Mouse (Mus musculus) adrenal gland, postnatal 14 days (tissue): ENCODE data around the gene Nucb2. TPM values are rescaled to one million over a fixed set of nuclear protein-coding genes. Genes with fewer than 3 reads are reported as not detected.
A peak's percentile ranks its signal among the peaks of the same experiment; 100 is the strongest.

Experiments used
- DNase-seq: peaks from one replicate; pipeline ENCODE4 v3.0.0; 2021; ENCODE audit warnings: mixed read lengths
- total RNA-seq: library from RNA; stranded (reverse); gene quantifications from 2 replicates; pipeline ENCODE4 v1.2.3, GENCODE M21; 2021

The Nucb2 gene
- total RNA-seq, 1 experiment from 2014 or later = 22.6 TPM

GRCm38 (mm10) chr7:116519805-116520204 is 15.6 kb downstream of the Nucb2 start:
- DNase-seq = peak; percentile 19

DNA sequence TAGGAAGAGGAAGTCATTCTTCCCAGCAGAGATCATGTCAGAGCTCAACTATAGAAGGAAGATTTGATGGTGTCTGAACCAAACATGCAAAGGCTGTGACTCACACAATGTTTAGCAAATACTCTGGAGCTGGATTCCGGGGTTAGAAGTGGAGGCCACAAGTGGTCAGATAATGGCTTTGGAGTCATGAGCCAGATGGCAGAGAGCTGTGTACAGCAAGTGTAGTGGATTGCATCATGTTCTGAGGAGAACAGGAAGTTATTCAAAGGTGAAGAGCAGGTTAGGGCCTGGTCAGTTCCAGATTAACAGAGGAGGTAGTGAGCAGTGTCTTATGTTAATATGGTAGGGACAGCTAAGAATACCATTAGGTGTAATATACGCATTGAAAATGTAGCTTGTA is 20.4 kb downstream of the Nucb2 start:
- DNase-seq = peak; percentile 21

GRCm38 (mm10) chr7:116529793-116530192 is 25.6 kb downstream of the Nucb2 start:
- no peak for DNase-seq

DNA sequence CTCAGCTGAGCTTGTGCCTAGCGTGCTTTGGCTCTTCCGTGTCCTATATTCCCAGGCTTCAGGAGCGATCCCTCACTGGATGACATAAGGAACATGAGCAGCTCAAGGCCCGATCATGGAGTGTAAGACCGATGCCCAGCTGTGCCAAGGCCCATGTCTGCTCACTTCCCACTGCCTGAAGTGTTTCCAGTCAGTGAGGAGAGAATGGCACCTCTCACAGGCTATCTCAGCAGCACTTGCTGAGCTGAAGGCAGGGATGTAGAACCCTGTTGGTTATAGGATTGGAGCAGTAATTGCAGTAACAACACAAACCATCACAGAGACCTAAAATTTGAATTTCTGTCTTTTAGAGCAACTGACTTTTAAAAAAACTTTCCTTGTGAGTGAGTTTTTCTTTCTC is 26.3 kb downstream of the Nucb2 start:
- no peak for DNase-seq

DNA sequence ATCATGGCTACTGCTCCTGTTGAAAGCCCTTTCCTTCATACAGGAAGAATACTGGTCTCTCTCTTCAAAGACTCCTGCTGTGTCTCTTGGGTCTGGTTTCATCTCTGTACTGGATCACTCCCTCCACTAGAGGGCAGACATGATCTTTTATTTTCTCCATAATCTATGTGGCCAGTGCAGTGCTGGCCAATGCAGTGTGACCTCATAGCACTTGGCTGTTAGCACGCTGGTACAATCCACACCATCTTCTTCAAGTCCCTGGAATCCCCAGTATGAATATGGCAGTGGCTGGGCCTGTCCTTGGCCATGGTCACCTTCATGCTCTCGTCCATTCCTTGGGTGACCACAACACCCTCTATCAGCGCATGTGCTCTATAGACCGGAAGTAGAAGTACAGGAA is 27.1 kb downstream of the Nucb2 start:
- DNase-seq = peak; percentile 36

- DNase-seq = no peak
Observed at GRCm38 (mm10) chr7:116556834-116557233, 52.7 kb downstream of the Nucb2 start.

GRCm38 (mm10) chr7:116574551-116574950 is 70.4 kb downstream of the Nucb2 start:
- DNase-seq = no peak

Other genes starting within 250 kb of the Nucb2 start
- gene Plekha7, start 196.0 kb upstream of the Nucb2 start, total RNA-seq = 10.3 and 12.0 TPM in 2 replicates
- gene Rps13, start 170.2 kb upstream of the Nucb2 start, total RNA-seq = 485 and 551 TPM in 2 replicates
- 30.6 and 37.2 TPM in 2 replicates for gene Pik3c2a, start 60.9 kb upstream of the Nucb2 start, total RNA-seq